Mouse (Mus musculus) adrenal gland, postnatal 14 days (tissue): ENCODE measurements at regions not wholly inside any gene's neighbourhood (a gene's known extent, or its start where the extent isn't known, plus 50 kb on each side); places are given as distances from the start of the nearest gene placed in this dataset.

Experiments
- DNase-seq: peaks from one replicate; pipeline ENCODE4 v3.0.0; 2021; ENCODE audit warnings: mixed read lengths

GRCm38 (mm10) chr10:87732658-87733057 lies 125.4 kb upstream of the Igf1 start:
- DNase-seq: no peak

GRCm38 (mm10) chr10:87733241-87733640 lies 124.8 kb upstream of the Igf1 start:
- DNase-seq: no peak

- DNase-seq: no peak
Observed at GRCm38 (mm10) chr10:87740323-87740722, 117.7 kb upstream of the Igf1 start.

GRCm38 (mm10) chr10:87742766-87743165 lies 115.3 kb upstream of the Igf1 start:
- no peak for DNase-seq

- DNase-seq: no peak
Observed at GRCm38 (mm10) chr10:87747846-87748552, 110.1 kb upstream of the Igf1 start.

- no peak for DNase-seq
Observed at GRCm38 (mm10) chr10:87748631-87749193, 109.4 kb upstream of the Igf1 start.

GRCm38 (mm10) chr10:87750321-87750720 lies 107.7 kb upstream of the Igf1 start:
- no peak for DNase-seq

- no peak for DNase-seq
Observed at GRCm38 (mm10) chr10:87750972-87751371, 107.1 kb upstream of the Igf1 start.

- DNase-seq: no peak
Observed at GRCm38 (mm10) chr10:87752117-87752516, 105.9 kb upstream of the Igf1 start.

GRCm38 (mm10) chr10:87753483-87753882 lies 104.6 kb upstream of the Igf1 start:
- DNase-seq: no peak

- DNase-seq: no peak
Observed at GRCm38 (mm10) chr10:87761528-87762030, 96.5 kb upstream of the Igf1 start.

- DNase-seq: peak; percentile 69
Observed at GRCm38 (mm10) chr10:87787521-87787920, 70.5 kb upstream of the Igf1 start.

- DNase-seq: no peak
Observed at GRCm38 (mm10) chr10:87792346-87792745, 65.7 kb upstream of the Igf1 start.

GRCm38 (mm10) chr10:87803936-87804791 lies 53.9 kb upstream of the Igf1 start:
- DNase-seq: no peak

- DNase-seq: no peak
Observed at GRCm38 (mm10) chr10:87804792-87805082, 53.3 kb upstream of the Igf1 start.
